Mouse (Mus musculus) liver, embryonic 14.5 days (tissue): ENCODE data around the gene Tekt4. TPM values are rescaled to one million over a fixed set of nuclear protein-coding genes. Genes with fewer than 3 reads are reported as not detected.

Experiments
- ATAC-seq: fragments of 200-750 bp; cut with Nextera tagmentation; 2 replicates; pipeline ENCODE4 v1.8.0; 2017; ENCODE audit warnings: moderate number of reproducible peaks, mild to moderate bottlenecking, moderate library complexity; ENCODE audit not compliant: insufficient read depth
- DNase-seq, 3 experiments: peaks; one replicate each; pipeline ENCODE4 v3.0.0-alpha.2; 2012 to 2013; ENCODE audit warnings: low read depth in 3 of 3, low spot score in 3 of 3
- H3K27ac ChIP-seq: fragments of 300-500 bp; sonication (generic); 2 replicates; pipeline ENCODE4 v1.5.1; 2014; ENCODE audit warnings: moderate library complexity, mild to moderate bottlenecking, control low read depth, inconsistent platforms
- H3K27me3 ChIP-seq: fragments of 300-500 bp; sonication (generic); 2 replicates; pipeline ENCODE4 v1.6.1; 2014; ENCODE audit warnings: mild to moderate bottlenecking, low read length, moderate library complexity; ENCODE audit not compliant: control insufficient read depth, insufficient read depth
- H3K36me3 ChIP-seq: fragments of 300-500 bp; sonication (generic); replicated peaks from 2 replicates; pipeline ENCODE4 v1.6.1; 2014; ENCODE audit warnings: low read depth; ENCODE audit not compliant: control insufficient read depth, insufficient read depth
- H3K4me1 ChIP-seq, 2 experiments: fragments of 200-500 bp in 1 of 2; fragments of 300-500 bp in 1 of 2; sonication (generic) in 1 of 2; replicated peaks; 2 replicates each; pipeline ENCODE4 v1.6.1; 2012 to 2014; ENCODE audit warnings: antibody characterized with exemption in 1 of 2, inconsistent platforms in 1 of 2, low read length in 1 of 2; ENCODE audit not compliant: control insufficient read depth in 2 of 2, insufficient read depth in 2 of 2
- H3K4me2 ChIP-seq: fragments of 300-500 bp; sonication (generic); 2 replicates; pipeline ENCODE4 v1.6.1; 2014; ENCODE audit warnings: low read depth, mild to moderate bottlenecking, control low read depth, moderate library complexity
- H3K4me3 ChIP-seq, 2 experiments: fragments of 200-500 bp in 1 of 2; fragments of 300-500 bp in 1 of 2; sonication (generic) in 1 of 2; 2 replicates each; pipeline ENCODE4 v1.5.1; 2012 to 2014; ENCODE audit warnings: low read depth in 2 of 2, low read length in 2 of 2, mild to moderate bottlenecking in 2 of 2, control low read depth in 1 of 2, inconsistent platforms in 1 of 2, moderate library complexity in 1 of 2; ENCODE audit not compliant: insufficient read depth in 1 of 2
- H3K9ac ChIP-seq: fragments of 300-500 bp; sonication (generic); replicated peaks from 2 replicates; pipeline ENCODE4 v1.6.1; 2014; ENCODE audit warnings: mild to moderate bottlenecking, control low read depth, moderate library complexity
- H3K9me3 ChIP-seq: fragments of 300-500 bp; sonication (generic); 2 replicates; pipeline ENCODE4 v1.6.1; 2016; ENCODE audit warnings: low read length, mixed read lengths; ENCODE audit not compliant: control insufficient read depth
- CTCF ChIP-seq: IDR thresholded peaks from 2 replicates; pipeline ENCODE4 v1.5.1; 2016; ENCODE audit warnings: antibody characterized with exemption, low read depth, control low read depth
- EP300 ChIP-seq: IDR thresholded peaks from 2 replicates; pipeline ENCODE4 v1.6.1; 2016; ENCODE audit warnings: antibody characterized with exemption, low read depth
- WGBS: fragments of 180-500 bp; shearing (Covaris S2); extraction: QIAGEN DNeasy Blood & Tissue Kit; methylation state at CpG from one replicate; pipeline ENCODE4 v1.1.7; 2014; ENCODE audit not compliant: insufficient replicate concordance; 5-methylcytosine and 5-hydroxymethylcytosine counted together
- polyA plus RNA-seq, 2 experiments: library from polyadenylated mRNA; depleted of rRNA in 1 of 2; stranded (reverse) in 1 of 2; unstranded in 1 of 2; fragments of >200 nt; fragmentation: Nextera tagmentation in 1 of 2; extraction: Ambion mirVana in 1 of 2; gene quantifications; 2 replicates each; pipeline versions ENCODE4 v1.2.1 to v1.2.3; 2012 to 2014

Tekt4 gene
- polyA plus RNA-seq, 2 experiments = 0.07 TPM; not detected in 1

GRCm38 (mm10) chr17:25441417-25441816 is 13.0 kb upstream of the Tekt4 start:
- 47% methylated on average over 6 of the region's 6 CpGs for WGBS
- no peak overlapping the region for H3K4me3 ChIP-seq

GRCm38 (mm10) chr17:25442889-25443288 is 11.5 kb upstream of the Tekt4 start:
- Histone ChIP-seq H3K27me3 (no peaks in the 10 kb centered on the region), H3K27ac (no peak overlapping the region), H3K9me3 (no peaks in the 10 kb centered on the region), H3K4me3 (no peak overlapping the region), H3K4me2 (no peak overlapping the region), H3K4me1 (peaks cover 0 to 2% of the 10 kb centered on the region in 2 experiments; a peak in 2 of 4 replicates), H3K9ac (no peak overlapping the region), H3K36me3 (no peaks in the 10 kb centered on the region)
- no peak for TF ChIP-seq EP300
- TF ChIP-seq CTCF = no peak
- 39% methylated on average over 3 of the region's 3 CpGs for WGBS
- no peak for DNase-seq
- no peak for ATAC-seq

More at GRCm38 (mm10) chr17:25441417-25441816, 13.0 kb upstream of the Tekt4 start:
- ATAC-seq = peak; percentile 51
- H3K27me3 ChIP-seq = no peaks in the 10 kb centered on the region
- no peak overlapping the region for H3K9ac ChIP-seq
- no peak overlapping the region for H3K27ac ChIP-seq
- TF ChIP-seq CTCF (no peak), EP300 (no peak)
- H3K9me3 ChIP-seq = no peaks in the 10 kb centered on the region
- H3K4me1 ChIP-seq = peaks cover 0 to 2% of the 10 kb centered on the region in 2 experiments; a peak in 2 of 4 replicates
- DNase-seq = no peak
- no peak overlapping the region for H3K4me2 ChIP-seq
- H3K36me3 ChIP-seq = no peaks in the 10 kb centered on the region

- Histone ChIP-seq H3K4me1 (peaks cover 0 to 2% of the 10 kb centered on the region in 2 experiments; a peak in 2 of 4 replicates), H3K9me3 (no peaks in the 10 kb centered on the region), H3K4me2 (no peak overlapping the region), H3K9ac (no peak overlapping the region), H3K27me3 (no peaks in the 10 kb centered on the region), H3K27ac (no peak overlapping the region), H3K36me3 (no peaks in the 10 kb centered on the region), H3K4me3 (no peak overlapping the region)
- TF ChIP-seq CTCF (no peak), EP300 (no peak)
- no peak for ATAC-seq
- no peak for DNase-seq
- 30% methylated on average over 4 of the region's 4 CpGs for WGBS
Measured at GRCm38 (mm10) chr17:25445074-25445473, 9.3 kb upstream of the Tekt4 start.

- ATAC-seq (no peak), DNase-seq (no peak)
- Histone ChIP-seq H3K4me2 (no peak overlapping the region), H3K27ac (no peak overlapping the region), H3K4me1 (peaks cover 0 to 2% of the 10 kb centered on the region in 2 experiments; a peak in 2 of 4 replicates), H3K9ac (no peak overlapping the region), H3K9me3 (no peaks in the 10 kb centered on the region), H3K4me3 (no peak overlapping the region), H3K27me3 (no peaks in the 10 kb centered on the region), H3K36me3 (no peaks in the 10 kb centered on the region)
- TF ChIP-seq EP300 (no peak), CTCF (no peak)
- 48% methylated on average over 3 of the region's 3 CpGs for WGBS
Measured at GRCm38 (mm10) chr17:25445841-25446240, 8.6 kb upstream of the Tekt4 start.

GRCm38 (mm10) chr17:25447865-25448264 is 6.5 kb upstream of the Tekt4 start:
- TF ChIP-seq CTCF (no peak), EP300 (no peak)
- no peaks in the 10 kb centered on the region; a peak in 1 of 4 replicates for H3K4me1 ChIP-seq
- H3K9ac ChIP-seq = no peak overlapping the region
- no peak overlapping the region for H3K27ac ChIP-seq
- H3K4me2 ChIP-seq = no peak overlapping the region
- ATAC-seq = no peak
- H3K9me3 ChIP-seq = no peaks in the 10 kb centered on the region
- DNase-seq = no peak
- H3K27me3 ChIP-seq = no peaks in the 10 kb centered on the region
- H3K36me3 ChIP-seq = no peaks in the 10 kb centered on the region
- 62% methylated on average over 12 of the region's 12 CpGs for WGBS
- no peak overlapping the region for H3K4me3 ChIP-seq
